Mouse (Mus musculus): ENCODE measurements around the gene Notch4. TPM values are rescaled to one million over a fixed set of nuclear protein-coding genes. Genes with fewer than 3 reads are reported as not detected.
A peak's percentile ranks its signal among the peaks of the same experiment; 100 is the strongest.

Notch4 gene
- total RNA-seq, 1 experiment: 14.0 TPM

DNA sequence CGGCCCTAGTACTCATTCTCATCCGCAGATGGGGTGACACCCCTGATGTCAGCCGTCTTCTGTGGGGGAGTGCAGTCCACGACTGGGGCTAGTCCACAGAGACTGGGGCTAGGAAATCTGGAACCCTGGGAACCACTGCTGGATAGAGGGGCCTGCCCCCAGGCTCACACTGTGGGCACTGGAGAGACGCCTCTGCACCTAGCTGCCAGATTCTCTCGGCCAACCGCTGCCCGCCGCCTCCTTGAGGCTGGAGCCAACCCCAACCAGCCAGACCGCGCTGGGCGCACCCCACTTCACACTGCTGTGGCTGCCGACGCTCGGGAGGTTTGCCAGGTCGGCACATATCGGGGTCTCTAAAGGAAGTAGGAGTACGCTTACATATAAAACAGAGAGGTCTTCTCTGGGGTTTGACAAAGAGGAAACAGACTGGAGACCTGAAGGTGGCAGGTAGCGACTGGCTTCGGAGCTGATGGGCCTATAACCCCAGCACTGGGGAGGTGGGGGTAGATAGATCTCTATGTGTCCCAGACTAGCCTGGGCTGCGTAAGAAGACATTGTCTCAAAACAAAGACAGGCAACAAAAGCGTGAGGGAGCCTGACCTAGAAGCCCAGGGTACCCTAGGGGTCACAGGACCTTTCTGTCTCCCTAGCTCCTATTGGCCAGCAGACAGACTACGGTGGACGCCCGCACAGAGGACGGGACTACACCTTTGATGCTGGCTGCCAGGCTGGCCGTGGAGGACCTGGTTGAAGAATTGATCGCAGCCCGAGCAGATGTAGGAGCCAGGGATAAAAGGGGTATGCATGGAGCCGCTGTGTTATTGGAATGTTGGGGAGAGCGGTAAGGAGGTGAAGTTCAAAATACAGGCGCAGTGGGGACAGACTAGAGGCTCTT, 22.1 kb downstream of the Notch4 start:
- peak overlapping the region; percentile 77 for H3K9ac ChIP-seq (ENCODE audit: insufficient read depth, low read depth, low read length, poor library complexity, severe bottlenecking)
- in situ Hi-C loops (cut with MboI; ENCODE audit: low sequenced_read_pairs in 2 of 2, unreplicated experiment in 2 of 2): no loop called here
- H3K27ac ChIP-seq (ENCODE audit: insufficient read depth, low read depth, low read length, poor library complexity, severe bottlenecking): peak overlapping the region; percentile 90; the same call in 1 of the 2 replicates
- no peak for DNase-seq (ENCODE audit: low read depth, low spot score)
- peaks cover 15 to 25% of the 10 kb centered on the region in 2 experiments for H3K4me1 ChIP-seq (ENCODE audit: control insufficient read depth in 2 of 2, insufficient read depth in 2 of 2, low read length in 2 of 2, poor library complexity in 1 of 2)
- peak overlapping the region; percentile 91 to 95 for H3K4me3 ChIP-seq (ENCODE audit: insufficient read depth in 1 of 2, low read depth in 1 of 2, low read length in 2 of 2, poor library complexity in 1 of 2, severe bottlenecking in 1 of 2)
- TF ChIP-seq CHD2 (IDR thresholded peaks at IDR 0.05; ENCODE audit: low read depth, low read length): no peak
- no peak for TF ChIP-seq MAFK (IDR thresholded peaks at IDR 0.05; ENCODE audit: insufficient read depth, low read depth, low read length)
- no peak for TF ChIP-seq ZC3H11A (IDR thresholded peaks at IDR 0.05; ENCODE audit: borderline replicate concordance, low read depth, low read length)
- TF ChIP-seq HCFC1 (IDR thresholded peaks at IDR 0.05; ENCODE audit: borderline replicate concordance, insufficient read depth, low read length): no peak
- TF ChIP-seq ZNF384 (IDR thresholded peaks at IDR 0.05; ENCODE audit: low read depth, low read length): no peak
- no peaks in the 10 kb centered on the region for H3K36me3 ChIP-seq (ENCODE audit: control insufficient read depth, insufficient read depth, low read length, poor library complexity, severe bottlenecking)
- no peaks in the 10 kb centered on the region for H3K9me3 ChIP-seq (ENCODE audit: control insufficient read depth, insufficient read depth, low read depth, low read length)

DNA sequence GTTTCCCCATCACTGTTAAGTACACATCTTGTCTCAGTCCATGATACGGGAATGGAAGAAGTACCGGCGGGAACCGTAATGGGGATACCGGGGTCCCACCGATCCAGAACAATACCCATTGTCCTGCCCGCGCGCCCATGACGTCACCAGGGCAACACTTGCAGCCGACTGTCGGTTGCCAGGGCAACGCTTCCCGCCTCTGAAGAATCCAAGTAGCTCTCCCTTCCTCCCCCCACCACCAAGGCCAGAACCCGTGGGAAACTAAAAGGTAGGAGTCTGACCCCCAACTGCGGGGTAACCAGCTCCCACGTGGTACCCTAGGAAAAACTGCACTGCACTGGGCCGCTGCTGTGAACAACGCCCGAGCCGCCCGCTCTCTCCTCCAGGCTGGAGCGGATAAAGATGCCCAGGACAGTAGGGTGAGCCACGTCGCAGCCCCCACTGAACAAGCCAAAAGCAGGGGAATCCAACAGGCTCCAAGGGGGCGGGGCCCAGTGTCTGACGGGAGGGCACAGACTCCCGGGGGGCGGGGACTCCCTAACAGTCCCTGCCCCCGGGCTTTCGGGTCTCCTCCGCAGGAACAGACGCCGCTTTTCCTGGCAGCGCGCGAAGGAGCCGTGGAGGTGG, 22.8 kb downstream of the Notch4 start:
- TF ChIP-seq ZC3H11A (IDR thresholded peaks at IDR 0.05; ENCODE audit: borderline replicate concordance, low read depth, low read length) (no peak), HCFC1 (IDR thresholded peaks at IDR 0.05; ENCODE audit: borderline replicate concordance, insufficient read depth, low read length) (no peak; the same call in 1 of the 2 replicates), ZNF384 (IDR thresholded peaks at IDR 0.05; ENCODE audit: low read depth, low read length) (no peak), CHD2 (IDR thresholded peaks at IDR 0.05; ENCODE audit: low read depth, low read length) (no peak), MAFK (IDR thresholded peaks at IDR 0.05; ENCODE audit: insufficient read depth, low read depth, low read length) (no peak)
- Histone ChIP-seq H3K27ac (ENCODE audit: insufficient read depth, low read depth, low read length, poor library complexity, severe bottlenecking) (peak overlapping the region; percentile 90), H3K9ac (ENCODE audit: insufficient read depth, low read depth, low read length, poor library complexity, severe bottlenecking) (peak overlapping the region; percentile 77), H3K4me1 (ENCODE audit: control insufficient read depth in 2 of 2, insufficient read depth in 2 of 2, low read length in 2 of 2, poor library complexity in 1 of 2) (peaks cover 15 to 25% of the 10 kb centered on the region in 2 experiments), H3K36me3 (ENCODE audit: control insufficient read depth, insufficient read depth, low read length, poor library complexity, severe bottlenecking) (no peaks in the 10 kb centered on the region), H3K9me3 (ENCODE audit: control insufficient read depth, insufficient read depth, low read depth, low read length) (no peaks in the 10 kb centered on the region), H3K4me3 (ENCODE audit: insufficient read depth in 1 of 2, low read depth in 1 of 2, low read length in 2 of 2, poor library complexity in 1 of 2, severe bottlenecking in 1 of 2) (peak overlapping the region; percentile 91 to 95)
- in situ Hi-C loops (cut with MboI; ENCODE audit: low sequenced_read_pairs in 2 of 2, unreplicated experiment in 2 of 2): no loop called here
- peak; percentile 89 for DNase-seq (ENCODE audit: low read depth, low spot score)

DNA sequence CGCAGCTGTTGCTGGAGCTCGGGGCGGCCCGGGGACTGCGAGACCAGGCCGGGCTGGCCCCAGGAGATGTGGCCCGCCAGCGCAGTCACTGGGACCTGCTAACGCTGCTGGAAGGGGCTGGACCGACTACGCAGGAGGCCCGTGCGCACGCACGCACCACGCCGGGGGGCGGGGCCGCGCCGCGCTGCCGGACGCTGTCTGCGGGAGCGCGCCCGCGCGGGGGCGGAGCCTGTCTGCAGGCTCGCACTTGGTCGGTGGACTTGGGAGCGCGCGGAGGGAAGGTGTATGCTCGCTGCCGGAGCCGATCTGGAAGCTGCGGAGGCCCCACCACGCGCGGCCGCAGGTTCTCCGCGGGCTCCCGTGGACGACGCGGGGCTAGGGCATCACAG, 23.3 kb downstream of the Notch4 start:
- Histone ChIP-seq H3K4me1 (ENCODE audit: control insufficient read depth in 2 of 2, insufficient read depth in 2 of 2, low read length in 2 of 2, poor library complexity in 1 of 2) (peaks cover 15 to 25% of the 10 kb centered on the region in 2 experiments), H3K36me3 (ENCODE audit: control insufficient read depth, insufficient read depth, low read length, poor library complexity, severe bottlenecking) (no peaks in the 10 kb centered on the region), H3K27ac (ENCODE audit: insufficient read depth, low read depth, low read length, poor library complexity, severe bottlenecking) (peak overlapping the region; percentile 90), H3K4me3 (ENCODE audit: insufficient read depth in 1 of 2, low read depth in 1 of 2, low read length in 2 of 2, poor library complexity in 1 of 2, severe bottlenecking in 1 of 2) (peak overlapping the region; percentile 91 to 95), H3K9me3 (ENCODE audit: control insufficient read depth, insufficient read depth, low read depth, low read length) (no peaks in the 10 kb centered on the region), H3K9ac (ENCODE audit: insufficient read depth, low read depth, low read length, poor library complexity, severe bottlenecking) (peak overlapping the region; percentile 96)
- DNase-seq (ENCODE audit: low read depth, low spot score): no peak
- TF ChIP-seq HCFC1 (IDR thresholded peaks at IDR 0.05; ENCODE audit: borderline replicate concordance, insufficient read depth, low read length) (no peak; the same call in 1 of the 2 replicates), ZC3H11A (IDR thresholded peaks at IDR 0.05; ENCODE audit: borderline replicate concordance, low read depth, low read length) (no peak), CHD2 (IDR thresholded peaks at IDR 0.05; ENCODE audit: low read depth, low read length) (no peak), MAFK (IDR thresholded peaks at IDR 0.05; ENCODE audit: insufficient read depth, low read depth, low read length) (no peak), ZNF384 (IDR thresholded peaks at IDR 0.05; ENCODE audit: low read depth, low read length) (no peak)
- in situ Hi-C loops (cut with MboI; ENCODE audit: low sequenced_read_pairs in 2 of 2, unreplicated experiment in 2 of 2): no loop called here

DNA sequence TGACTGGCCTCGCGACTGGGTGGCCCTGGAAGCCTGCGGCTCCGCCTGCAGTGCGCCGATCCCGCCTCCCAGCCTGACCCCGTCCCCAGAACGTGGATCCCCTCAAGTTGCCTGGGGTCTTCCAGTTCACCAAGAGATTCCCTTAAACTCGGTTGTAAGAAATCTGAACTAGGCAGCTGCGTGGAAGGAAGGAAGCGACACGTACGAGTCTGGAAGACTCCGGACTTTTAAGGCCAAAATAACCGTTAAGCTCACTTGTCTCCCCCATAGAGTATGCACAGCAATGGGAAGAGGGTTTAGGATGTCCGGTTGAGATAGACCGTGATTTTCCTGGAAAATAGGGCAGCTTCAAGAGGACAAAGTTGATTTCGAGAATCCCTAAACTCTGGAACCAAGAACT, 23.7 kb downstream of the Notch4 start:
- Histone ChIP-seq H3K9ac (ENCODE audit: insufficient read depth, low read depth, low read length, poor library complexity, severe bottlenecking) (peak overlapping the region; percentile 96), H3K4me3 (ENCODE audit: insufficient read depth in 1 of 2, low read depth in 1 of 2, low read length in 2 of 2, poor library complexity in 1 of 2, severe bottlenecking in 1 of 2) (peak overlapping the region; percentile 91 to 95), H3K9me3 (ENCODE audit: control insufficient read depth, insufficient read depth, low read depth, low read length) (no peaks in the 10 kb centered on the region), H3K4me1 (ENCODE audit: control insufficient read depth in 2 of 2, insufficient read depth in 2 of 2, low read length in 2 of 2, poor library complexity in 1 of 2) (peaks cover 15 to 25% of the 10 kb centered on the region in 2 experiments), H3K36me3 (ENCODE audit: control insufficient read depth, insufficient read depth, low read length, poor library complexity, severe bottlenecking) (no peaks in the 10 kb centered on the region), H3K27ac (ENCODE audit: insufficient read depth, low read depth, low read length, poor library complexity, severe bottlenecking) (peak overlapping the region; percentile 47; the same call in 1 of the 2 replicates)
- TF ChIP-seq ZNF384 (IDR thresholded peaks at IDR 0.05; ENCODE audit: low read depth, low read length) (no peak), CHD2 (IDR thresholded peaks at IDR 0.05; ENCODE audit: low read depth, low read length) (no peak), HCFC1 (IDR thresholded peaks at IDR 0.05; ENCODE audit: borderline replicate concordance, insufficient read depth, low read length) (no peak), MAFK (IDR thresholded peaks at IDR 0.05; ENCODE audit: insufficient read depth, low read depth, low read length) (no peak), ZC3H11A (IDR thresholded peaks at IDR 0.05; ENCODE audit: borderline replicate concordance, low read depth, low read length) (no peak)
- DNase-seq (ENCODE audit: low read depth, low spot score): no peak
- in situ Hi-C loops (cut with MboI; ENCODE audit: low sequenced_read_pairs in 2 of 2, unreplicated experiment in 2 of 2): no loop called here
